Mouse (Mus musculus) hindbrain, embryonic 14.5 days (tissue): ENCODE measurements around the gene Shh. TPM values are rescaled to one million over a fixed set of nuclear protein-coding genes. Genes with fewer than 3 reads are reported as not detected.
A peak's percentile ranks its signal among the peaks of the same experiment; 100 is the strongest.

Source experiments
- ATAC-seq: fragments of 200-750 bp; cut with Nextera tagmentation; 2 replicates; pipeline ENCODE4 v1.8.0; 2017; ENCODE audit warnings: moderate number of reproducible peaks, mild to moderate bottlenecking, moderate TSS enrichment, moderate library complexity; ENCODE audit not compliant: low FRiP score
- DNase-seq: peaks from one replicate; pipeline ENCODE4 v3.0.0-alpha.2; 2015; ENCODE audit warnings: low spot score
- H3K27ac ChIP-seq: fragments of 300-500 bp; sonication (generic); 2 replicates; pipeline ENCODE4 v1.5.1; 2014; ENCODE audit warnings: mild to moderate bottlenecking, moderate library complexity
- H3K27me3 ChIP-seq: fragments of 300-500 bp; sonication (generic); 2 replicates; pipeline ENCODE4 v1.6.1; 2014; ENCODE audit warnings: mild to moderate bottlenecking, low read length, mixed read lengths; ENCODE audit not compliant: control insufficient read depth, insufficient read depth
- H3K36me3 ChIP-seq: fragments of 300-500 bp; sonication (generic); replicated peaks from 2 replicates; pipeline ENCODE4 v1.6.1; 2014; ENCODE audit not compliant: control insufficient read depth, insufficient read depth
- H3K4me1 ChIP-seq: fragments of 300-500 bp; sonication (generic); replicated peaks from 2 replicates; pipeline ENCODE4 v1.6.1; 2014; ENCODE audit warnings: antibody characterized with exemption, low read length, mixed read lengths; ENCODE audit not compliant: control insufficient read depth, insufficient read depth
- H3K4me2 ChIP-seq: fragments of 300-500 bp; sonication (generic); replicated peaks from 2 replicates; pipeline ENCODE4 v1.6.1; 2014; ENCODE audit warnings: mild to moderate bottlenecking, moderate library complexity
- H3K4me3 ChIP-seq: fragments of 300-500 bp; sonication (generic); replicated peaks from 2 replicates; pipeline ENCODE4 v1.5.1; 2014; ENCODE audit warnings: mild to moderate bottlenecking, low read length
- H3K9ac ChIP-seq: fragments of 300-500 bp; sonication (generic); 2 replicates; pipeline ENCODE4 v1.6.1; 2014
- H3K9me3 ChIP-seq: fragments of 300-500 bp; sonication (generic); 2 replicates; pipeline ENCODE4 v1.6.1; 2016; ENCODE audit warnings: low read length; ENCODE audit not compliant: control insufficient read depth
- WGBS: fragments of 180-500 bp; shearing (Covaris S2); extraction: QIAGEN DNeasy Blood & Tissue Kit; methylation state at CpG from one replicate; pipeline ENCODE4 v1.1.7; 2014; 5-methylcytosine and 5-hydroxymethylcytosine counted together
- polyA plus RNA-seq: library from polyadenylated mRNA; unstranded; fragments of >200 nt; fragmentation: Nextera tagmentation; extraction: Ambion mirVana; gene quantifications from 2 replicates; pipeline ENCODE4 v1.2.1, GENCODE M21; 2014

Shh gene
- polyA plus RNA-seq, 1 experiment from 2014 or later = 1.3 TPM

DNA sequence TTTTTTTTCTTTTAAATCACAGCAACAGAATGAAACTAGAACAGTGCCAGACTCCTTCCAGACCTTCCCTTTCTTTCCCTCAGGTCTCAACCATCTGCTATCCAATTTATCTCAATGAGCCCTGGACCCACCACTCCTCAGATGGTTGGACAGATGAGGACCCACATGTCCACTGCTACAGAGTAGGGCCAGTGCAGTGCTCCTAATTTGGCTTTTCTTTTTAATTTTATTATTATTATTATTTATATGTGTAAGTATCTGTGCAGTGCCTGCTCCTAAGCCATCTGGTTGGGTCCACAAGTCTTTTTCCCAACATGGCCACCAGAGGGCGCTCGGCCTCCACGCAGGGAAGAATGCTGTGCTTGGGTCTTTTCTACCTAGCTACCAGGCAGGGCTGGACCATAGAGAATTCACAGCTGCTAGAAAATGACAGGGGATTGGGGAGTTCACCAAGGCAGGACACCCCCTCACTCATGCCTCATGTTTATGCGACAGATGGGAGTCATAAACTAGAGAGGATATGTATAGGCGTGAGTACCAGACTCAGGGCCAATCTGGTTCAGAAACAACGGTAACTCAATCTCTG lies 15.9 kb downstream of the Shh start:
- DNase-seq (peak; percentile 96), ATAC-seq (peak; percentile 92)
- Histone ChIP-seq H3K4me3 (no peak overlapping the region), H3K36me3 (no peaks in the 10 kb centered on the region), H3K9me3 (no peaks in the 10 kb centered on the region), H3K27me3 (peaks cover 21% of the 10 kb centered on the region), H3K27ac (no peak overlapping the region), H3K9ac (no peak overlapping the region), H3K4me1 (no peaks in the 10 kb centered on the region), H3K4me2 (no peak overlapping the region)
- WGBS = 33% methylated on average over 6 of the region's 6 CpGs

DNA sequence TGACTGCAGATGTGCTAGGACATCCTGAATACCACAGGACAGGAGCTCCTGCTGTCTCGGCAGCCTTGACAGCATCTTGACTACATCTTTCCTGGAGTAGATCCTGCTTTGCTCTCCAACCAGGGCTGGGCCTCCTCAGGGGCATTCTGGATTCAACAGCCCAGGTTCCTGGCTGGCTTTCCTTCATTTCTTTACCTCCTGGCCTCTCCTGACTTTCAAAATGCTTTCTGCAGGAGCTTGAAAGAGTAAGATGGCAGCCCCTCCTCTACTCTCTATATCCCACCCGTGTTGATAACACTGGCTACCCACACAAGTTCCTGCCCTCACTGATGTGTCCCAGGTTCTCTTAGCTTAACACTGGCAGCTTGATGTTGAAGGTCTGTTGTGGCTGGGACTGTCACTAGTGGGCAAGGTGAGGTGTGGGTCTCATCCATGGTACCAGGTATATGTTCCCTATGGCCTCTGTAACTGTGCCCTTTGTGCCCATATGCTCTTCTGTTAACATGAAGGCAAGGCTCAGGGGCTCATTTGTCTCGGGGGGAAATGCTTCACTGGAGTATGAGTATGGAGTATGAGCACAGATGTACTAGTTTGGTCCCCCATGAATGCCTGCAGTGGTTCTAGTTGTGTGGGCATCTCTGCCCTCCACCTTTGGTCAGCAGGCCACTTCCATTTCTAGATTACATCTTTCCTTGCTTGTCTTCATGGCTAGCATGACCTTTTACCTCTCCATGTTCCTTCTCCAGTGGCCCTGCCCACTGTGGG lies 16.7 kb downstream of the Shh start:
- Histone ChIP-seq H3K9me3 (no peaks in the 10 kb centered on the region), H3K4me2 (no peak overlapping the region), H3K4me1 (no peaks in the 10 kb centered on the region), H3K9ac (no peak overlapping the region), H3K27ac (no peak overlapping the region), H3K27me3 (peaks cover 13% of the 10 kb centered on the region; the same call in 1 of the 2 replicates), H3K4me3 (no peak overlapping the region), H3K36me3 (no peaks in the 10 kb centered on the region)
- DNase-seq (no peak), ATAC-seq (no peak)
- 59% methylated on average over 3 of the region's 3 CpGs for WGBS

DNA sequence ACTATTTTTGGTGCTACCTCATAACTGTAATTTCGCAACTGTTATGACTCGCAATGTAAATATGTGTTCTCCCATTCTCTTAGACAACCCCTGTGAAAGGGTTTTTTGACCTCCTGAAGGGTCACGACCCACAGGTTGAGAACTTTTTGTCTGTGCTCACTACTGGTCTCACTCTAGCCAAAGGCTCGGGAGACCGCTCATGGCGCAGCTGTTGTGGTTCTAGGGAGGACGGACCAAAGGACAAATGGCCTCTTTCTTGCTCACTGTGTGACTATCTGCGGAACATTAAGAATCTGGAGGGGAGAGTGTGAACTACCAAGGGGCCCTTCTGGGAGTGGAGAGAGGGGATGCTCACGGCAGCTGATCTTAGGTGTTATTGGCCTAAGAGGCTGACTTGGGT lies 41.1 kb downstream of the Shh start:
- Histone ChIP-seq H3K27ac (no peak overlapping the region), H3K4me2 (no peak overlapping the region), H3K36me3 (no peaks in the 10 kb centered on the region), H3K4me3 (no peak overlapping the region), H3K27me3 (no peaks in the 10 kb centered on the region), H3K9me3 (no peaks in the 10 kb centered on the region), H3K9ac (no peak overlapping the region), H3K4me1 (no peaks in the 10 kb centered on the region)
- 94% methylated on average over 9 of the region's 9 CpGs for WGBS
- DNase-seq (no peak), ATAC-seq (no peak)

DNA sequence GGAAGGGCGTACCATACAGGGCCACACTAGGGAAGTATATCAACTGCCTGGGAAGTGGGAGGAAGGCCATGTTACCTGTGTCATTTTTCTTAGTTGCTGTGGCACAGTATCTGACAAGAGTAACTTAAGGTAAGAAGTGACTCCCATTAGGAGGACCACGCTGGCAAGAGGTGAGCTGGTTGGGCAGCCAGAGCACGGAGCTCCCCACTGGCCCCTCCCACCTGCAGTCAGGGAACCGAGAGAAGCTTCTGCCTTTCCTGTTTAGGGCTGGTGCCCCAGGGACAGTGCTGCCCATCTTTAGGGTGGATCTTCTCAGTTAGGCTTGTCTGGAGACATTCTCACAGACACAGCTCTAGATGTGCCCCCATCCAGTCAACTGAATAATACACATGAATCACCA lies 43.3 kb downstream of the Shh start:
- DNase-seq (no peak), ATAC-seq (no peak)
- H3K9me3 ChIP-seq = no peaks in the 10 kb centered on the region
- no peak overlapping the region for H3K4me3 ChIP-seq
- H3K27me3 ChIP-seq = no peaks in the 10 kb centered on the region
- no peaks in the 10 kb centered on the region for H3K4me1 ChIP-seq
- no peak overlapping the region for H3K4me2 ChIP-seq
- no peak overlapping the region for H3K27ac ChIP-seq
- no peak overlapping the region for H3K9ac ChIP-seq
- 77% methylated on average over 4 of the region's 4 CpGs for WGBS
- peaks cover 15% of the 10 kb centered on the region for H3K36me3 ChIP-seq

DNA sequence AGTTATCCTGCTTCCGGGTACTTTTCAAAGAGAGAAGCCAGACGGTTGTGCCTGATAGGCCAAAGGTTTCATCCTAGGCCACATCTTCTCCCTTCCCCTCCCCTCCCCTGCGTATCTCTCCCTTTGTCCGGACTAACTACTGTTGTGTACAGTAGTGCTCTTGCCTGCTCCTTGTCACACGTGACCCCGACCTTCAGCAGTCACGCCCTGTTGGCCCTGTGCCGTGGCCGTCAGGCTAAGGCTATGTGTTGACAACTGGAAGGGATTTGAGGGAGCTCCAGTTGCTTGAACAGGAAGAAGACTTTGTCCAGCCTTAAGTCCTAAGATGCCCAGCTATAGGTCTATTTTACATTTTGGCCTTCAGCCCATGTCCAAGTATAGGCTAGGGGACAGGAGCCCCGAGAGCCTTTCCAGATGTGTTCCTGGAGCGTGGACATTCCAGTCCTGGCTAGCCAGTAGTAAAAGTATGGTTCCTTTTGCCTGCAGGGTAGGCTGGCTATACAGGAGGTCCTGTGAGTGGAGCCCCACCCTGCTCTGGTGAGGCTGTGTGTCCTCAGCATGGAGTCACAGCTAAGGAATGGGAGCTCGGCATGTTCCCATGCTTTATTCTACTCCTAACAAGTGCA lies 47.3 kb downstream of the Shh start:
- Histone ChIP-seq H3K9ac (no peak overlapping the region), H3K4me3 (no peak overlapping the region), H3K4me1 (no peaks in the 10 kb centered on the region), H3K27me3 (no peaks in the 10 kb centered on the region), H3K27ac (no peak overlapping the region), H3K36me3 (peaks cover 46% of the 10 kb centered on the region), H3K9me3 (no peaks in the 10 kb centered on the region), H3K4me2 (no peak overlapping the region)
- WGBS = 90% methylated on average over 12 of the region's 12 CpGs
- no peak for ATAC-seq
- DNase-seq = no peak

DNA sequence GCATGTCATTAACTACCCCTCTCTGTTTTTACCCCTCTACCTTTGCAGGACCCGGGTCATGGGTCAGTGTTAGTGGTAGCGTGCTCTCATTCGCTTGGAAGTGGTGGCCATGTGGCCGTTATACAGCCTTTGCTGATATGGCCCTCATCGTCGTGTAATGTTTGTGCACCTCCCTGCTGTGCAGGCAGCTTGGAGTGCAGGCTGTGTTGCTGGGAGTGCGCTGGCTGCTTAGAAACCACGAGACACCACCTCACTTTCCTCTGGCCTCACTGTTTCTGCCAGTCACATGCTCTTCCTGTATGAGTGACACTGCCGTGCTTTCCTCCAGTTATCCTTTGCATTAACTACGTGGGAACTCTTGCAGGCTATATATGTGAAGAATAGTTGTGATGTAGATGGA lies 48.3 kb downstream of the Shh start:
- H3K4me1 ChIP-seq = no peaks in the 10 kb centered on the region
- H3K4me2 ChIP-seq = no peak overlapping the region
- no peak overlapping the region for H3K27ac ChIP-seq
- no peaks in the 10 kb centered on the region for H3K27me3 ChIP-seq
- DNase-seq (no peak), ATAC-seq (no peak)
- 83% methylated on average over 10 of the region's 10 CpGs for WGBS
- peaks cover 56% of the 10 kb centered on the region for H3K36me3 ChIP-seq
- no peaks in the 10 kb centered on the region for H3K9me3 ChIP-seq
- no peak overlapping the region for H3K9ac ChIP-seq
- no peak overlapping the region for H3K4me3 ChIP-seq

DNA sequence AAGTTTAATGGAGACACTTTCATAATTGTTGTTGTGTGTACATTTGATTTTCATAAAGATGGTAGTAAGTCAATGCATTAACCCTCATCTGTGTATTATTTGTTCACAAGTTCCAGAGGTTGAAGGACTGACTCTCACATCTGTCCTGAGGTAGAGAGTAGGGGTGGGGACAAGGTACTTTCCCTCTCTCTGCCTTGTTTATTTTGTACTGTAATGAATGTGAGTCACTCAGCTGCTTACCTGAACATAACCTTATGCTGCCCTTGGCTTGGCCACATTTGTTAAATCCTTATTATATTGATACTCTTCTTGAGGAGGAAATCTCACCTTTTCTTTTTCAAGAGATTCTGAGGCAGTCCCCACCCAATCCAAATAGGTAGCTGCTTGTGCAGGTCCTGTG lies 51.0 kb downstream of the Shh start:
- H3K4me3 ChIP-seq = no peak overlapping the region
- H3K9ac ChIP-seq = no peak overlapping the region
- ATAC-seq (no peak), DNase-seq (no peak)
- H3K9me3 ChIP-seq = no peaks in the 10 kb centered on the region
- no peak overlapping the region for H3K27ac ChIP-seq
- no peak overlapping the region for H3K4me2 ChIP-seq
- no peaks in the 10 kb centered on the region for H3K4me1 ChIP-seq
- H3K27me3 ChIP-seq = no peaks in the 10 kb centered on the region
- peaks cover 83% of the 10 kb centered on the region for H3K36me3 ChIP-seq

DNA sequence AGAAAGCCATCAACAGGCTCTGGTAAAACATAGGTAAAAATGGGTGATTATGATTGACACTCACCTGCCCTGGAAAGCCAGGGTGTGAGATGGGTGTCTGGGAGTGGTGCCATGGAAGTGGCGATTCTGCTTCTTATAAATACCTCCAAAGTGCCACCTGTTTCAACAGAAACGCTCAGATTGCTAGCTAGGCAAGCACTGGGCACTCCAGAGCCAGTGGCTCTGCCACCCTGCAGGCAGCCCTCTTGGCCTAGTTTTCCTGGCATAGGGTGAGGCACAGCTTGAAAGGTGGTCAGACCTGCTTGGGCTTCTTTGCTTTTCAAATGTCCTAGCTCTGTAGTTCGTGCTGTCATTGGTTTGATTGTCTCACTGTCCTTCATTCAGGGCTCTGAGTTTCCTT lies 53.0 kb downstream of the Shh start:
- H3K9ac ChIP-seq = no peak overlapping the region
- no peak overlapping the region for H3K4me2 ChIP-seq
- H3K27me3 ChIP-seq = no peaks in the 10 kb centered on the region
- DNase-seq (no peak), ATAC-seq (no peak)
- 98% methylated on average over 3 of the region's 3 CpGs for WGBS
- no peak overlapping the region for H3K4me3 ChIP-seq
- H3K36me3 ChIP-seq = peaks cover 90% of the 10 kb centered on the region
- no peak overlapping the region for H3K27ac ChIP-seq
- H3K9me3 ChIP-seq = no peaks in the 10 kb centered on the region
- no peaks in the 10 kb centered on the region for H3K4me1 ChIP-seq

DNA sequence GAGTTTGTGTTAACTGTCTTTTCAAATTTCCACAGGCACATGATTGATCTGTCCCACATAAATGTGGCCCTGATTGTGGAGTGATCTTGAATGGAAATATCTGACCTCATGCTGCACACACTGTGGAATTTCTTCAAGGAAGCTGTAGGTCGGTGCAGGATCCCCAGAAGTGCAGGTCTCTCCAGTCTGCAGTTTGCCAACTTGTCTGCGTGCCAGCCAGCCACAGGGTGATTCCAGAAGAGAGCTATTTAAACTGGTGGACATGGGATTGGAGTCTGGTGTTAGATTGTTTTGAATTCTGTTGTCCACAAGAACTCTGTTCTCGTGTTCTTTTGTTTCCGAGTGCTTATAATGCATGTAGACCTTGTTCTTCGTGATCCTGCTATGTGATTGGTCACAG lies 53.5 kb downstream of the Shh start:
- H3K4me1 ChIP-seq = no peaks in the 10 kb centered on the region
- DNase-seq (no peak), ATAC-seq (no peak)
- H3K27me3 ChIP-seq = no peaks in the 10 kb centered on the region
- no peak overlapping the region for H3K27ac ChIP-seq
- H3K9me3 ChIP-seq = no peaks in the 10 kb centered on the region
- no peak overlapping the region for H3K4me2 ChIP-seq
- no peak overlapping the region for H3K4me3 ChIP-seq
- 93% methylated on average over 5 of the region's 5 CpGs for WGBS
- peaks cover 90% of the 10 kb centered on the region for H3K36me3 ChIP-seq
- no peak overlapping the region for H3K9ac ChIP-seq
